Comparison of ENCODE assay signal across 15 mouse cellular contexts in genomic region chr5:108188967-108189366, GRCm38 (mm10). TPM values are rescaled to one million over a fixed set of nuclear protein-coding genes. Genes with fewer than 3 reads are reported as not detected.
A peak's percentile ranks its signal among the peaks of the same experiment; 100 is the strongest.
DNase-seq lines count a peak whose midpoint lies in the region; ATAC-seq and TF ChIP-seq lines count a peak whose summit lies in the region.
"Had no signal": no experiment of that assay in that cellular context is flagged by ENCODE, and none has a peak within 500 bp of the region (broad histone marks: within the 10 kb centered on the region; RNA-seq: fewer than 3 reads in every experiment).

No protein-coding gene starts in this region.

- H3K4me3 ChIP-seq in intestine, postnatal 0 days (ENCODE audit: low read depth, low read length), result no peak overlapping the region
- no peak overlapping the region for H3K4me3 ChIP-seq in intestine, embryonic 16.5 days (ENCODE audit: low read length)
- no peak overlapping the region for H3K4me3 ChIP-seq in liver, postnatal 0 days (ENCODE audit: low read depth, low read length)
- H3K4me3 ChIP-seq in stomach, postnatal 0 days (ENCODE audit: low read depth, low read length), result no peak overlapping the region
- no peak overlapping the region for H3K4me3 ChIP-seq in forebrain, embryonic 16.5 days (replicated peaks; ENCODE audit: low read length)
- H3K4me3 ChIP-seq: forebrain, embryonic 13.5 days; midbrain, embryonic 15.5 days had no signal

- no peak for DNase-seq in liver, postnatal 0 days
- DNase-seq in liver, result no peak
- peak; percentile 2 for DNase-seq in MEL-GATA-1-ER (ENCODE audit: extremely low read depth, low read depth)
- no peak for DNase-seq in stomach, postnatal 0 days (ENCODE audit: low spot score)
- DNase-seq: cerebellum, adult 9-10 months; heart, postnatal 4 days; kidney, adult 8-10 months; lung, adult 18-20 months; right cerebral cortex, postnatal 25 days had no signal

- TF ChIP-seq EP300 in liver, postnatal 0 days (IDR thresholded peaks at IDR 0.05; ENCODE audit: low read depth), result no peak
- TF ChIP-seq EP300 in stomach, postnatal 0 days (optimal IDR thresholded peaks at IDR 0.05), result no peak

- H3K9ac ChIP-seq in intestine, postnatal 0 days (ENCODE audit: low read depth, low read length), result no peak overlapping the region
- H3K9ac ChIP-seq in intestine, embryonic 16.5 days (ENCODE audit: low read depth, low read length), result no peak overlapping the region
- H3K9ac ChIP-seq in liver, postnatal 0 days (replicated peaks), result no peak overlapping the region
- H3K9ac ChIP-seq in stomach, postnatal 0 days (ENCODE audit: low read length), result no peak overlapping the region
- H3K9ac ChIP-seq in forebrain, embryonic 16.5 days (replicated peaks; ENCODE audit: low read depth, low read length), result no peak overlapping the region
- H3K9ac ChIP-seq: forebrain, embryonic 13.5 days; midbrain, embryonic 15.5 days had no signal

- no peaks in the 10 kb centered on the region for H3K36me3 ChIP-seq in intestine, postnatal 0 days (ENCODE audit: control insufficient read depth, insufficient read depth)
- H3K36me3 ChIP-seq in intestine, embryonic 16.5 days (ENCODE audit: control insufficient read depth, insufficient read depth, low read length), result no peaks in the 10 kb centered on the region
- no peaks in the 10 kb centered on the region for H3K36me3 ChIP-seq in liver, postnatal 0 days (replicated peaks; ENCODE audit: insufficient read depth, low read length)
- H3K36me3 ChIP-seq in stomach, postnatal 0 days (ENCODE audit: control insufficient read depth, insufficient read depth, low read length), result no peaks in the 10 kb centered on the region
- H3K36me3 ChIP-seq in forebrain, embryonic 16.5 days (ENCODE audit: control insufficient read depth, insufficient read depth), result no peaks in the 10 kb centered on the region
- H3K36me3 ChIP-seq: midbrain, embryonic 15.5 days had no signal

- TF ChIP-seq CTCF in intestine, postnatal 0 days (IDR thresholded peaks at IDR 0.05; ENCODE audit: low read depth), result peak; percentile 33
- 0 out of 2 replicates have a peak, but pooled peaks have one; percentile 11 for TF ChIP-seq CTCF in liver, postnatal 0 days (IDR thresholded peaks at IDR 0.05; ENCODE audit: low read depth)
- TF ChIP-seq CTCF in stomach, postnatal 0 days (IDR thresholded peaks at IDR 0.05; ENCODE audit: low read depth), result peak; percentile 23; the same call in 1 of the 2 replicates

- no peaks in the 10 kb centered on the region for H3K4me1 ChIP-seq in intestine, postnatal 0 days (replicated peaks; ENCODE audit: control insufficient read depth, insufficient read depth, low read length)
- no peaks in the 10 kb centered on the region for H3K4me1 ChIP-seq in intestine, embryonic 16.5 days (ENCODE audit: control insufficient read depth, insufficient read depth, low read length)
- no peaks in the 10 kb centered on the region for H3K4me1 ChIP-seq in liver, postnatal 0 days (ENCODE audit: insufficient read depth)
- no peaks in the 10 kb centered on the region for H3K4me1 ChIP-seq in stomach, postnatal 0 days (replicated peaks; ENCODE audit: control insufficient read depth, insufficient read depth)
- H3K4me1 ChIP-seq in forebrain, embryonic 16.5 days (replicated peaks; ENCODE audit: control insufficient read depth, insufficient read depth, low read length), result no peaks in the 10 kb centered on the region
- H3K4me1 ChIP-seq: forebrain, embryonic 13.5 days; midbrain, embryonic 15.5 days had no signal

- no peak overlapping the region for H3K4me2 ChIP-seq in intestine, postnatal 0 days (replicated peaks; ENCODE audit: low read depth)
- no peak overlapping the region for H3K4me2 ChIP-seq in intestine, embryonic 16.5 days (ENCODE audit: low read depth, low read length)
- no peak overlapping the region for H3K4me2 ChIP-seq in liver, postnatal 0 days (ENCODE audit: low read depth, low read length)
- no peak overlapping the region for H3K4me2 ChIP-seq in stomach, postnatal 0 days (replicated peaks; ENCODE audit: low read depth)
- no peak overlapping the region for H3K4me2 ChIP-seq in forebrain, embryonic 16.5 days (ENCODE audit: low read length)
- H3K4me2 ChIP-seq: forebrain, embryonic 13.5 days; midbrain, embryonic 15.5 days had no signal

- H3K27ac ChIP-seq in intestine, postnatal 0 days (ENCODE audit: low read depth, low read length), result no peak overlapping the region
- H3K27ac ChIP-seq in intestine, embryonic 16.5 days (ENCODE audit: low read length), result no peak overlapping the region
- no peak overlapping the region for H3K27ac ChIP-seq in liver, postnatal 0 days (ENCODE audit: low read depth)
- H3K27ac ChIP-seq in stomach, postnatal 0 days (replicated peaks), result no peak overlapping the region
- no peak overlapping the region for H3K27ac ChIP-seq in forebrain, embryonic 16.5 days (ENCODE audit: low read length)
- H3K27ac ChIP-seq: forebrain, embryonic 13.5 days; midbrain, embryonic 15.5 days had no signal

- H3K9me3 ChIP-seq in intestine, postnatal 0 days (ENCODE audit: control insufficient read depth), result no peaks in the 10 kb centered on the region
- no peaks in the 10 kb centered on the region for H3K9me3 ChIP-seq in intestine, embryonic 16.5 days (ENCODE audit: control insufficient read depth, low read length)
- no peaks in the 10 kb centered on the region for H3K9me3 ChIP-seq in liver, postnatal 0 days (ENCODE audit: low read length)
- no peaks in the 10 kb centered on the region for H3K9me3 ChIP-seq in stomach, postnatal 0 days (ENCODE audit: control insufficient read depth, low read length)
- H3K9me3 ChIP-seq in forebrain, embryonic 16.5 days (ENCODE audit: control insufficient read depth, low read length), result no peaks in the 10 kb centered on the region
- H3K9me3 ChIP-seq: forebrain, embryonic 13.5 days; midbrain, embryonic 15.5 days had no signal

- no peak for ATAC-seq in intestine, postnatal 0 days
- no peak for ATAC-seq in intestine, embryonic 16.5 days
- ATAC-seq in liver, postnatal 0 days, result no peak
- no peak for ATAC-seq in stomach, postnatal 0 days (ENCODE audit: low FRiP score, low TSS enrichment)
- ATAC-seq in forebrain, embryonic 16.5 days, result no peak
- ATAC-seq: forebrain, embryonic 13.5 days; hindbrain, embryonic 16.5 days; midbrain, embryonic 15.5 days had no signal

- no peaks in the 10 kb centered on the region for H3K27me3 ChIP-seq in intestine, postnatal 0 days (replicated peaks; ENCODE audit: control insufficient read depth, insufficient read depth, low read length)
- no peaks in the 10 kb centered on the region for H3K27me3 ChIP-seq in intestine, embryonic 16.5 days (replicated peaks; ENCODE audit: control insufficient read depth, insufficient read depth, low read length)
- H3K27me3 ChIP-seq in liver, postnatal 0 days (ENCODE audit: insufficient read depth, low read length), result no peaks in the 10 kb centered on the region
- no peaks in the 10 kb centered on the region for H3K27me3 ChIP-seq in stomach, postnatal 0 days (ENCODE audit: control insufficient read depth, insufficient read depth, low read length)
- H3K27me3 ChIP-seq in forebrain, embryonic 16.5 days (replicated peaks; ENCODE audit: control insufficient read depth, insufficient read depth, low read length), result no peaks in the 10 kb centered on the region
- H3K27me3 ChIP-seq: forebrain, embryonic 13.5 days; midbrain, embryonic 15.5 days had no signal

RNA-seq across cellular contexts. Expression of gene Ccdc18, which starts 56.3 kb away (rescaled TPM):
- polyA plus RNA-seq in intestine, postnatal 0 days (2015; fragmentation: Nextera tagmentation; extraction: Ambion mirVana), result 3.3 and 4.9 TPM in 2 replicates
- polyA plus RNA-seq in intestine, embryonic 16.5 days (2015; fragmentation: Nextera tagmentation; extraction: Ambion mirVana), result 5.9 and 7.7 TPM in 2 replicates
- 3.7 and 3.9 TPM in 2 replicates for polyA plus RNA-seq in liver, postnatal 0 days (2015; fragmentation: Nextera tagmentation; extraction: Ambion mirVana)
- 2.5 and 2.7 TPM in 2 replicates for polyA plus RNA-seq in stomach, postnatal 0 days (2015; fragmentation: Nextera tagmentation; extraction: Ambion mirVana)
- 5.0 and 5.7 TPM in 2 replicates for polyA plus RNA-seq in forebrain, embryonic 16.5 days (2015; fragmentation: Nextera tagmentation; extraction: Ambion mirVana)

RNA-seq across cellular contexts. Expression of gene Tmed5, which starts 56.5 kb away (rescaled TPM):
- polyA plus RNA-seq in intestine, postnatal 0 days (2015; fragmentation: Nextera tagmentation; extraction: Ambion mirVana), result 19.3 and 20.5 TPM in 2 replicates
- polyA plus RNA-seq in intestine, embryonic 16.5 days (2015; fragmentation: Nextera tagmentation; extraction: Ambion mirVana), result 42.0 and 46.8 TPM in 2 replicates
- polyA plus RNA-seq in liver, postnatal 0 days (2015; fragmentation: Nextera tagmentation; extraction: Ambion mirVana), result 47.2 and 58.2 TPM in 2 replicates
- polyA plus RNA-seq in stomach, postnatal 0 days (2015; fragmentation: Nextera tagmentation; extraction: Ambion mirVana), result 51.6 and 58.5 TPM in 2 replicates
- polyA plus RNA-seq in forebrain, embryonic 16.5 days (2015; fragmentation: Nextera tagmentation; extraction: Ambion mirVana), result 21.0 and 24.3 TPM in 2 replicates
